Mouse (Mus musculus) thymus, postnatal 4 days (tissue): ENCODE results near the gene Tph1.

Experiments
- DNase-seq: peaks from one replicate; pipeline ENCODE4 v3.0.0; 2021

Gene Tph1

DNA sequence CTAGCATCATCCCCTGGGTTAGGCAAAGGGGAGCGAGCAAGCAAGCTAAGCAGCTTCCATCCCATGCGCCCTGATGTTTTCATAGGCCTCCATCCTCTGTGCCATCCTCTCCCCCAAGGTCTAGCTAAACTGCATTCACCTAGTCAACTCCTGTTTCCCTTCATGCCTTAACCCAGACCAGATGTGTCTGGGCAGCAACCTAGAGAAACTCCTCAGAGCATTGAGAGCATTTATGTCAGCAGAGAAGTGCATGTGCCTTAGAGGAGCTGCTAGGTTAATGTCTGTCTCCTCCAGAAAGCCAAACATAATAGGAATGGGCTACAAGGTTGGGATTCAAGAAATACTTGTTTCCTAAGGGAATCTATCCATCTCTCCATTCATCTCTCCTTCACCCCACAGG is 75.3 kb downstream of the Tph1 start:
- DNase-seq: no peak
